Mouse (Mus musculus) stomach, postnatal 0 days (tissue): ENCODE measurements around the gene Kctd18. TPM values are rescaled to one million over a fixed set of nuclear protein-coding genes. Genes with fewer than 3 reads are reported as not detected.

Experiments used
- ATAC-seq: fragments of 200-750 bp; cut with Nextera tagmentation; 2 replicates; pipeline ENCODE4 v1.8.0; 2017; ENCODE audit not compliant: low FRiP score, low TSS enrichment
- DNase-seq: peaks from one replicate; pipeline ENCODE4 v3.0.0-alpha.2; 2016; ENCODE audit warnings: low spot score
- H3K27ac ChIP-seq: fragments of 300-500 bp; sonication (generic); replicated peaks from 2 replicates; pipeline ENCODE4 v1.5.1; 2014; ENCODE audit warnings: mild to moderate bottlenecking, control low read depth
- H3K27me3 ChIP-seq: fragments of 300-500 bp; sonication (generic); 2 replicates; pipeline ENCODE4 v1.6.1; 2014; ENCODE audit warnings: low read length; ENCODE audit not compliant: control insufficient read depth, insufficient read depth
- H3K36me3 ChIP-seq: fragments of 300-500 bp; sonication (generic); 2 replicates; pipeline ENCODE4 v1.6.1; 2014; ENCODE audit warnings: low read length, mixed read lengths; ENCODE audit not compliant: control insufficient read depth, insufficient read depth
- H3K4me1 ChIP-seq: fragments of 300-500 bp; sonication (generic); replicated peaks from 2 replicates; pipeline ENCODE4 v1.6.1; 2014; ENCODE audit warnings: antibody characterized with exemption; ENCODE audit not compliant: control insufficient read depth, insufficient read depth
- H3K4me2 ChIP-seq: fragments of 300-500 bp; sonication (generic); replicated peaks from 2 replicates; pipeline ENCODE4 v1.6.1; 2014; ENCODE audit warnings: low read depth, mild to moderate bottlenecking, control low read depth, moderate library complexity
- H3K4me3 ChIP-seq: fragments of 300-500 bp; sonication (generic); 2 replicates; pipeline ENCODE4 v1.5.1; 2014; ENCODE audit warnings: low read depth, low read length, control low read depth
- H3K9ac ChIP-seq: fragments of 300-500 bp; sonication (generic); 2 replicates; pipeline ENCODE4 v1.6.1; 2014; ENCODE audit warnings: mild to moderate bottlenecking, low read length, control low read depth, mixed read lengths
- H3K9me3 ChIP-seq: fragments of 300-500 bp; sonication (generic); 2 replicates; pipeline ENCODE4 v1.6.1; 2016; ENCODE audit warnings: low read length; ENCODE audit not compliant: control insufficient read depth
- CTCF ChIP-seq: IDR thresholded peaks from 2 replicates; pipeline ENCODE4 v1.5.1; 2016; ENCODE audit warnings: antibody characterized with exemption, low read depth, mild to moderate bottlenecking, moderate library complexity
- EP300 ChIP-seq: optimal IDR thresholded peaks from 2 replicates; pipeline ENCODE3; 2016; ENCODE audit warnings: antibody characterized with exemption
- WGBS: fragments of 180-500 bp; shearing (Covaris S2); extraction: QIAGEN DNeasy Blood & Tissue Kit; methylation state at CpG from one replicate; pipeline ENCODE4 v1.1.7; 2014; 5-methylcytosine and 5-hydroxymethylcytosine counted together
- polyA plus RNA-seq: library from polyadenylated mRNA; unstranded; fragments of >200 nt; fragmentation: Nextera tagmentation; extraction: Ambion mirVana; gene quantifications from 2 replicates; pipeline ENCODE4 v1.2.1, GENCODE M21; 2015

Kctd18 gene
- polyA plus RNA-seq, 1 experiment from 2014 or later, result 7.5 TPM

DNA sequence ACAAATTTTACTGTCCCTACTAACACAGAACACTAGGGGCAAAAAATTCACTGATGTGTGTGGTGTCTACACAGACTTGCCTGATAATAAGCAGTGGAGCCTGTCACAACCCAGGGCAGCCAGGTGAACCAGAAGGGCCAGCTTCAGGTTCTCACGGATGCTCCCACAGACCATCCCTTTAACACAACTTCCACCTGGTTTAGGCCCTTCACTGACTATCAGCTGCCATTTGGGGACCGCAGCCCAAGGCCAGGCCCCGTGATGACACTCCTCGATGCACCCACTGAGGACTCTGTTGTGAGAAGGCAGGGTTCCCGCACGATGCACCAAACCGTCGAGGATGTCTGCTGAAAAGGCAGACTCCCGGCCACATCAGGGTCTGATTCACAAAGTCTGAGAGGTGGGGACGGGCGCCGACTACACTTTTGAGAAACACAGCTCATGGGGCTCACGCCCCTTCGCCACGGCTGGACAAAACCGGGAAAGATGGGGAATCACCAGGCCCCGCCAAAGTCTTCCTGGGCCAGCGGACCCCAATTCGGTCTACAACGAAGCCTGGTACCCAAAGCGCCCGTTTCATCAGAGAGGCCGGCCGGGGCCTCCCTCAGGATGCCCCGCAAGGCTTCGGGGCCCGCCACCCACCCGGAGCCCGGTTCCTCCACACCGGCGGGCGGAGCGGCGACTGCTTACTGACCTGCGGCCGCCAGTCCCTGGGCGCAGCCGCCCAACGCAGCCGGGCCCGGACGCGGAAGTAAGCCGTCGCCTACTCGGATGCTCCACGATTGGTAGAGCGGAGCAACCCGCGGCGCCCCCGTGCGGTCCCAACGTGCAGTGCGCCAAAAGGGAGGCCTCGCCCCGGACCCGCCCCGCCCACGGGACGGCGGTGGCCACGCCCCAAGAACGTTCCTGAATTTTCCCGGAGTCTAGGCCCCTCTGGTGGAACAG is 49.2 kb downstream of the Kctd18 start:
- peak; percentile 96 for TF ChIP-seq CTCF
- TF ChIP-seq EP300, result no peak
- under 1% methylated on average over 63 of the region's 65 CpGs for WGBS
- ATAC-seq, result peak; percentile 99
- H3K27ac ChIP-seq, result peak overlapping the region; percentile 89
- H3K4me3 ChIP-seq, result peak overlapping the region; percentile 84
- peak; percentile 98 for DNase-seq
- no peaks in the 10 kb centered on the region for H3K9me3 ChIP-seq
- peaks cover 2% of the 10 kb centered on the region; the same call in 1 of the 2 replicates for H3K36me3 ChIP-seq
- peak overlapping the region; percentile 91 for H3K9ac ChIP-seq
- no peaks in the 10 kb centered on the region for H3K4me1 ChIP-seq
- peak overlapping the region; percentile 79 for H3K4me2 ChIP-seq
- H3K27me3 ChIP-seq, result no peaks in the 10 kb centered on the region

DNA sequence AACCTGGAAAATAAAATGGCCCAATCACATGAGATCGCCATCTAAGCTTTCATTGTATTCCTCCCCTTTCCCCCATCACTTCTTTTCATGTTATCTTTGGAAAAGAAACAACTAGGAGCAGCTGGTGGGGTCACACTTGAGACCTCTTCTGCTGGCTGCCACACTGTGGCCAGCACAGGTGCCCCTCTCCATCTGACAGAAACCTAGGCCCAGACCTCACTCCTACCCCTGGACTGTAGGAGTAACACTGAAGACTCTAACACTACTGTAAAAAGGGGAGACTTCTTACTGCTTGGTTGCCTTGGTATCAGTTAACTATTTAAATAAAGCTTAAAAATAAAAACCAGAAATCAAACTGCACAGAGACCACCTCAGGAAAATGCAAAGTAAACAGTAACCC is 63.0 kb downstream of the Kctd18 start:
- DNase-seq, result no peak
- H3K27me3 ChIP-seq, result no peaks in the 10 kb centered on the region
- no peak overlapping the region for H3K4me2 ChIP-seq
- no peak overlapping the region for H3K9ac ChIP-seq
- H3K4me3 ChIP-seq, result no peak overlapping the region
- H3K36me3 ChIP-seq, result peaks cover 16% of the 10 kb centered on the region
- H3K9me3 ChIP-seq, result no peaks in the 10 kb centered on the region
- no peak overlapping the region for H3K27ac ChIP-seq
- ATAC-seq, result no peak
- no peak for TF ChIP-seq CTCF
- TF ChIP-seq EP300, result no peak
- H3K4me1 ChIP-seq, result no peaks in the 10 kb centered on the region
- 89% methylated on average over 1 of the region's 1 CpGs for WGBS

DNA sequence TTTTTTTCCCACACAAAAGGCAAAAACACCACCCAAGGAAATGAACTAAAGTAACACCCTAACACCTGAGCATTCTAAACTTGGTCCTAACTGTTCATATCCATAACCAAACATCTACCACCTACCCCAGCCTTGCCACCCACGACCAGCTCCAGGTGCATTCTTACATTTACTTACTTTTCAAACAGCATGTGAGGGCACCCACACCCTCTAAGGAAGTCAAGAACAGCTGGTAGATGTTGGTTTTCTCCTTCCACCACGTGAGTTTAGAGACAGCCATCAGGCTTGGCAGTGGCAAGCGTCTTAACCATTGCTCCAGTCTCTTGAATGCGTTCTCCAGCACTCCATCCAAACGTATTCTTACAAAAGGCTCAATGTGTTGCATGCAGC is 64.4 kb downstream of the Kctd18 start:
- TF ChIP-seq CTCF (no peak), EP300 (no peak)
- ATAC-seq (no peak), DNase-seq (no peak)
- Histone ChIP-seq H3K4me2 (no peak overlapping the region), H3K27ac (no peak overlapping the region), H3K36me3 (peaks cover 15% of the 10 kb centered on the region; the same call in 1 of the 2 replicates), H3K9ac (no peak overlapping the region), H3K9me3 (no peaks in the 10 kb centered on the region), H3K4me3 (no peak overlapping the region), H3K4me1 (no peaks in the 10 kb centered on the region), H3K27me3 (no peaks in the 10 kb centered on the region)
- WGBS, result 80% methylated on average over 5 of the region's 5 CpGs

DNA sequence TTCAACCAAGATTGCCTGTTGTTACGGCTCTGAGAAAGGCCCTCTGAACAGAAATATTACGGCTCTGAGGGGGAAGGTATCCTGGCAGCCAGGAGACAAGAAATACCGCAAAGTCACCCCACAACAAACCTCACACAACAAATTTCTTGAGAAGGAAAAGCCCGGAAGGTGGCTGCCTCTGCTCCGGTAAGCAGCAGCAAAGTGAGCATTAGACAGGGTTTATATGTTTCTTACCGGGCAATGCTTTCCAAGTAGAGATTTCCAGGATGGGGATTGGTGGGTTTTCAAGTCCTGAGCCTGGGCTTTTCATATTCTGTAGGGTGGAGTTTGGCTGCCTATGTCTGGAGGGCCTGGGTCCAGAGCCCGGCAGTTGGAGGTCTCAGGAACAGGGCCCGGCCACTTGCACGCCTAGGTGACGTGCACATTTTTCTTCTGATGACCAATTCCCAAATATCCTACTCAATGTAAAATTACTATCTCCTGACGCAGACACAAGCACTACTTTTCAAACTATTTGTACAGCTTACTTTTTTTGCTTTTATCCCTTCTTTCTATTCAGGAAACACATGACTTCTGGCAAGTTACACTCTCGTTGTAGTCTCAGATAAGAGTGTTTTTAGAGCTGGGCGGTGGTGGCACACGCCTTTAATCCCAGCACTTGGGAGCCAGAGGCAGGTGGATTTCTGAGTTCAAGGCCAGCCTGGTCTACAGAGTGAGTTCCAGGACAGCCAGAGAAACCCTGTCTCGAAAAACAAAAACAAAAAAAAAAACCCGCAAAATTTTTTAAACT is 65.0 kb downstream of the Kctd18 start:
- WGBS, result 84% methylated on average over 16 of the region's 16 CpGs

DNA sequence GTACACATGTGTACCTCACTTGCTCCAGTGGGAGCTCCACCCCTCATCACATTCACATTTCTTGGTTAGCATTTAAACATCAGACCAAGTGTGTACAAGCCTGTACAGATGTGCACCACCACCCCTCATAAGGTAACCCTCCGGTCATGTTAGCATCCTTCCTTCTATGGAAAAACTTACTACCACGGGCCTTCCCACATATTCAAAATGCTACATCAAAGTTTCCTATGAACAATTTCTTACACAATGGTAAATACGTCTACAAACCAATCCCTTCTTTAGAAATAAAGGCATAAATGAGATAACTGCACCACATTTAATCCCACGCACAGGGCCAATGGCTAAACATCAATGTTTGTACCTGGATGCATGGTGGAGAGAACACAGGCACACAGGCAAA is 66.2 kb downstream of the Kctd18 start:
- Histone ChIP-seq H3K9me3 (no peaks in the 10 kb centered on the region), H3K4me2 (no peak overlapping the region), H3K36me3 (peaks cover 15% of the 10 kb centered on the region; the same call in 1 of the 2 replicates), H3K27ac (no peak overlapping the region), H3K27me3 (no peaks in the 10 kb centered on the region), H3K9ac (no peak overlapping the region), H3K4me1 (no peaks in the 10 kb centered on the region), H3K4me3 (no peak overlapping the region)
- 93% methylated on average over 4 of the region's 4 CpGs for WGBS
- TF ChIP-seq EP300 (no peak), CTCF (no peak)
- ATAC-seq, result no peak
- no peak for DNase-seq

More for the DNA sequence above, 65.0 kb downstream of the Kctd18 start:
- Histone ChIP-seq H3K36me3 (peaks cover 15% of the 10 kb centered on the region; the same call in 1 of the 2 replicates), H3K4me1 (no peaks in the 10 kb centered on the region), H3K27me3 (no peaks in the 10 kb centered on the region), H3K27ac (no peak overlapping the region), H3K9me3 (no peaks in the 10 kb centered on the region), H3K4me3 (no peak overlapping the region), H3K4me2 (no peak overlapping the region), H3K9ac (no peak overlapping the region)
- TF ChIP-seq CTCF (no peak), EP300 (no peak)
- ATAC-seq (no peak), DNase-seq (no peak)
